Mouse (Mus musculus) CH12.LX (cell line): ENCODE results near the gene Grap2.

Experiments used
- BHLHE40 ChIP-seq: IDR thresholded peaks from 2 replicates; pipeline ENCODE4 v1.6.1; 2011; ENCODE audit warnings: mild to moderate bottlenecking, low read depth, low read length, improper control_type of control experiment
- CTCF ChIP-seq, 2 experiments: IDR thresholded peaks in 1 of 2; conservative IDR thresholded peaks in 1 of 2; 2 replicates each; pipeline ENCODE4 v1.5.1; 2011 to 2012; ENCODE audit warnings: low read depth in 2 of 2, low read length in 2 of 2, improper control_type of control experiment in 1 of 2, inconsistent platforms in 1 of 2, mild to moderate bottlenecking in 1 of 2, moderate library complexity in 1 of 2
- EP300 ChIP-seq: IDR thresholded peaks from 2 replicates; pipeline ENCODE4 v1.6.1; 2011; ENCODE audit warnings: low read length, improper control_type of control experiment
- HCFC1 ChIP-seq: IDR thresholded peaks from 2 replicates; pipeline ENCODE4 v1.6.1; 2012; ENCODE audit warnings: low read depth, mild to moderate bottlenecking, inconsistent platforms, low read length, improper control_type of control experiment
- MAX ChIP-seq: IDR thresholded peaks from 2 replicates; pipeline ENCODE4 v1.6.1; 2011; ENCODE audit warnings: low read length, improper control_type of control experiment
- POLR2A ChIP-seq: IDR thresholded peaks from 2 replicates; pipeline ENCODE4 v1.6.1; 2011; ENCODE audit warnings: low read depth, mild to moderate bottlenecking, improper control_type of control experiment, low read length
- TBP ChIP-seq: conservative IDR thresholded peaks from 2 replicates; pipeline ENCODE4 v1.6.1; 2011; ENCODE audit warnings: low read depth, low read length, improper control_type of control experiment

DNA sequence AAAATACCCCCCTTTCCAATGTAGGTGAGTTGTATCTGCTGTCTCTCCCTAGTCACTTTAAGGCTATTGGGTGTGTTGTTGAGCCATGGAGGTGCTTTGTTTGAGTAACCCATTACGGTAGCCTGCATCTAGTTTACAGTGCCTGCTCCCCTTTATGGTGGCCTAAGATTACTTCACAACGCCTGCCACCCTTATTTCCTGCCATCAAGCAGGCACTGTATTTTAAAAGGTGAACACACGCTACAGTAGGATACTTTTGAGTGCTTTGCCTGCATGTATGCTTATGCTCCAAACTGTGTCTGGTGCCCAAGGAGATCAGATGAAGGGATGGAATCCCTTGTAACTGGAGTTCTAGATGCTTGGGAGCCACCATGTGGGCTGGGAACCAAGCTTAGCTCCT, 5.3 kb upstream of the Grap2 start:
- TF ChIP-seq POLR2A (no peak), CTCF (conservative IDR thresholded peaks at IDR 0.05 in 1 of 2, IDR thresholded peaks at IDR 0.05 in 1 of 2; ENCODE audit: low read depth in 2 of 2, low read length in 2 of 2) (no peak), EP300 (no peak), HCFC1 (no peak), MAX (no peak), TBP (no peak), BHLHE40 (no peak)
